Mouse (Mus musculus) thymus, postnatal 0 days (tissue): ENCODE data around the gene Ackr4. TPM values are rescaled to one million over a fixed set of nuclear protein-coding genes. Genes with fewer than 3 reads are reported as not detected.

Source experiments
- DNase-seq: peaks from one replicate; pipeline ENCODE4 v3.0.0-alpha.2; 2015; ENCODE audit warnings: low spot score
- polyA plus RNA-seq: library from polyadenylated mRNA; unstranded; fragments of >200 nt; fragmentation: Nextera tagmentation; extraction: Ambion mirVana; gene quantifications from 2 replicates; pipeline ENCODE4 v1.2.1, GENCODE M21; 2015

Ackr4 gene
- polyA plus RNA-seq, 1 experiment from 2014 or later = 26.5 TPM

DNA sequence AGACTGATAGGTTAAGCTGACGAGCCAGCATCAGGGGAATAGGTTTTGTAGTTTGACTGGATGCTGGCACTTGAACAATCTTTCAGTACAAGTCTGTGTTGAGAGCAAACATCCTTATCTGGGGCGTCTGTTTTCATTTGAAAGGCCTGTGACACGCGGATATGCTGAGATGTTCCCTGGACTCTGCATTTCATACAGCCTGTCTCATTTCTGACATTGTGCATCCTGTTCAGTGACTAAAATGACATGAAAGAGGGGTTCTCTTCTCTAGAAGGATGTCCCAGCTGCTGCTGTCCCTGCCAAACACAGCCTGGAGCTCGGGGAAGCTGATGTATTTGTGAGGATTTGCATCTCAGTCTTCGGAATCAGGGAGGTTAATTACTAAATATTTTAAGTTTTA lies 19.3 kb downstream of the Ackr4 start:
- DNase-seq = no peak

- no peak for DNase-seq
Measured at GRCm38 (mm10) chr9:104106930-104107329, 19.8 kb downstream of the Ackr4 start.

DNA sequence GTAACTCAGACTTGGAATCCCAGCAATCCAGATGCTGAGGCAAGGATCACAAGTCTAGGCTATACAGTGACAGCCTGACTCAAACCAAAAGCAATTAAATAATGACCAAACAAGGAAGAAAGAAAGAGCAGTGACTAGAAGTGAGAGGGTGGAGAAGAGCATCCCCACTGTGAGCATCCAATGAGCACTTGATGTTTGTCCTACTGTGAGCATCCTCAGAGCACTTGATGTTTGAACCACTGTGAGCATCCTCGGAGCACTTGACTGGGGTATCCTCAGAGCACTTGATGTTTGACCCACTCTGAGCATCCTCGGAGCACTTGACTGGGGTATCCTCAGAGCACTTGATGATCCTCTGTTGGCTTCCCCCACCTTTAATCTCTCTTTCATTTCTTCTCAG lies 21.7 kb downstream of the Ackr4 start:
- no peak for DNase-seq

GRCm38 (mm10) chr9:104102901-104103300 lies 23.8 kb downstream of the Ackr4 start:
- DNase-seq = no peak

DNA sequence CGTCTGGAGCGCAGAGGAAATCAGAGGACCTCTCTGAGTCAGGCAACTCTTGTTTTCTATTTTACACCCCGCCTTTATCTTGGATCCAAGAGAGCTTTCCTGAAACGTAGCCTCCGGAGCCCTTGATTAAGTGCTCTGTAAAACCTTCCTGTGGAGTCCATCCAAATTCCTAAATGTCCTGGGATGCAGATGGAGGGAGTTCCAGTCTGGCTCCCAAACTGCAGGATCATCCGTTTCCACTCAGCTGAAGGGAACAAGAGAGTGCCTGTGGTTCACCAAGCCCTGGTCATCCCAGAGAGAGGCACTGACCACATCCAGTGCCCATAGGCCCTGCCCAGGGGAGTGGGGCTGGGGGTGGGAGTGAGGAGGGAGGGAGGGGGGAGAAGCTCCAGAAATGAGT lies 24.4 kb downstream of the Ackr4 start:
- no peak for DNase-seq

DNA sequence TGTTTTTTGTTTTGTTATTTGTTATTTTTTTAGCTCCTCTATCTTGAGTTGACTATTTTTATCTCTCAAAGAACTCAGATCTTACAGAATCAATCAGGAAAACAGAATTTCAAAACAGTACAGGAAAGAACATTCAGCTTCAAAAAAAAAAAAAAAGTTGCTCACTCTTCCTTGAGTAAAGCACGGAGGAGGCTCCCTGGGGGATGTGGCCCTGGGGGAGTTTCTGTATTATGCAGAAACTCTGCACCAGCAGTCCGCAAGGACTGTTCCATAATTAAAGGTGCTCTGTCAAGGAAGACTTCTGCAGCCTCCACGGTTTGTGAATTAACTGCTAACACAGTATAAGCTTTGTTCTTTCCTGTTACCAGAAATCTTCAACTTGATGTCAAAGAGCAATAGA lies 25.3 kb downstream of the Ackr4 start:
- DNase-seq = no peak

DNA sequence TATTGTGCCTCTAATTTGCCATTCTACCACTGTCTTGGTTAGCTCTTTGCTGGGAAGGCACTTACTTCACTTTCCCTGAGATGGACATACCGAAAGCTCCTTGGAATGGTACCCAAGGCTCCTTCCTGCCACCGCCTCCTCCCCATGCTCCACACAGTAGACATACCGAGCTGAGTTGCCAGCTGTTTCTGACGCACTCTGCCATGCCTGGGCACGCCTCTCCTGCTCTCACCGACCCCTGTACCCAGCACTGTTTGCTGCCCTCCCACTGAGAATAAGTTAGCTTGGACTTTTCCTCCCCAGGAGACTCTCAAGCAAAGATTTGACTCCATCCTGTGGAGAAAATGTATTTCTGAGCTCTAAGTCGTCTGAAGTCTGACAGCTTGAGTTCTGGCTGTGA lies 25.9 kb downstream of the Ackr4 start:
- DNase-seq = no peak

DNA sequence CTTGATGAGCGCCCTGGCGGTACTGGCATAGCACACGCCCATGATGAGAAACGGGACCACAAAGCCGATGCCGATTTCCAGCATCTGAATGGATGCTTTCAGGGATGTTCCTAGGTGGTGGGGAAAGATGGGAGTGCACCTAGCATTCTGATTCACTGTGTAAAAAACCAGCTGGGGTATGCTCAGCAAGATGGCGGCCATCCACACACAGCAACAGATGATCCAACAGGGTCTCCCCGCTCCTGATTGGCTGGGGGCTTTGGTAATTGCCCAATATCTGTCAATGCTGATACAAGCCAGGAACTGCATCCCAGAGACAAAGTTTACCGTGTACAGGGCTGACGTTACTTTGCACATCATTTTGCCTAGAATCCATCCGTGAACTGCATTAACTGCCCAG lies 27.7 kb downstream of the Ackr4 start:
- DNase-seq = no peak

- no peak for DNase-seq
Measured at GRCm38 (mm10) chr9:104098256-104098655, 28.5 kb downstream of the Ackr4 start.

DNA sequence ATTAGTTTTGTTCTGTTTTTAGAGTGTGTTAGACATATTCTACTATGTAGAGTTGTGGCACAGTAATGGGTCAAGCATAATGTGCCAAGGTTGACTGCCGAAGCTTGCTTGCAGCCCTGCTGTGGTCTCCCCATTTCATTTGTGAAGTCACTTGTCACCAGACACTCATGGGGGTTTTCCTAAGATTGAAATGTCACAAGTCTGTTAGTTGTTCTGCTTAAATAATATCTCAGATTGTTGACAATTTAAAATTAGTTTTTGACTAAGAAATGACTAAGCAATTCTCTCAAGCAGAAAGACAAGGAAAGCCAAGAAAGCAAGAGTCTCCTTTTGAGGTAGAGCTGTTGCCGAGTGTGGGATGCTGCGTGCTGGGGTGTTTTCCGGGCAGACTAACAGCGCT lies 33.8 kb downstream of the Ackr4 start:
- DNase-seq = no peak

- no peak for DNase-seq
Measured at GRCm38 (mm10) chr9:104088555-104088954, 38.2 kb downstream of the Ackr4 start.

DNA sequence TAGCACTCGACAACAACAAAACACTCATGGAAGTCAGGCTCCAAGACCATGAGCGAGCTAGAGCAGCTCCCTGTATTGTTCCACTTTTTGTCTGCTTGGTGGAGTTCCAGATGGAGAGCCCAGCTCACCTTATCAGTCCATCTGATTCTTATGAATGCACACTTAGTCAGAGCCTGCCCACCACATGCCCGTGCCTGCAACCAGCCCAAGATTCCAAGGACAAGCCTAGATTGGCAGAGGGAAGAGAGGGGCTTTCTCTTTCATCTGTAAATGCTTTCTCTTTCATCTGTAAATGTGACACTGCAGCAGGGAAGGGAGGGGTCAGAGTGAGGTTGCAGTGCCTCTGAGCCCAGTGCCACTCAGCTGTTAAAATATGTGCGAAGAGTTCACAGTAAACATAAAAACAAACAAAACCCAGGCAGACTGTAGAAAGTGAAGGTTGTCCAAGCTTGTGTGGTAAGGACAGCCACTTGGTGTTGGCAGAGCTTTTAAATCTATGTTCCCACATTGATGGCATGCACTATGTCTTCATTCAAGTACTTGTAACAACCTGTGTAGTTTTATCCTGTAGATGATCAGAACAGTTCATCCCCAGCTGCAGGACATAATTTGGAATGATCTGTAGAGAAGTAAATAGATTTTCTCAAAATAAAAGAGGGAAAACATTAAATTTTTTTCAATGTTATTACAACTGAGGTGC lies 40.9 kb downstream of the Ackr4 start:
- no peak for DNase-seq

DNA sequence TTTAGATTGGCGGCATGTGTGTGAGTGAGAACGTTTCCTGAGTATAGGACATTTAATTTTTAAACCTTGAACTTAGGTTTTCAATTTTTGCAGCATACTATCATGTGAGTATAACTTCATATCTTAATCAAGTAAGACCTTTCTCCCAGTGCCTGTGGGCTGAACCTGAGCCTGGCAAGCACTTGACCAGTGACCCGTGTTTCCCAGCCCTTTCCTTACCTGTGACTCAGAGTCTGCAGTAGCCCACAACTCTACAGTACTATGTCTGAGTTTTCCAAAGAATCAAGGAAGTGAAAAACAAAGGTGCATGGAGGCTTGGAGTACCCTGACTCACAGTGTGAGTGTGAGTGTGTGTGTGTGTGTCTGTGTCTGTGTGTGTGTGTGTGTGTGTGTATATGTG lies 46.7 kb downstream of the Ackr4 start:
- DNase-seq = no peak

GRCm38 (mm10) chr9:104079379-104079778 lies 47.4 kb downstream of the Ackr4 start:
- peak; percentile 61 for DNase-seq

DNA sequence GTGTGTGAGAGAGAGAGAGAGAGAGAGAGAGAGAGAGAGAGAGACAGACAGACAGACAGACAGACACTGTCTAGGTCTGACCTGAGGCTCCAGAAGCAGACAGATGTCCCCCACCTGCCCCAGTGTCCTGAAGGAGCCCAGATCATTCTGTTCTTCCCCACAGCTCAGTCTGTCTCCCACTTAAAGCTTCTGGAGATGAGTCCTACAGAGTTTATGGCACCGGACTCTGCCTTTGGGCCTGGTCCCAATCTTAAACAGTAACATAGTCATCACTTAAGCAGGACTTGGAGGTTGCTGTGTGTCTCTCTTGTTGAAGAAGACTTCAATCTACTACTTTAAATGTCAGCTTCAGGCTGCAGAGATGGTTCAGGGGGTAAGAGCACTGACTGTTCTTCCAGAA lies 48.0 kb downstream of the Ackr4 start:
- DNase-seq = no peak

DNA sequence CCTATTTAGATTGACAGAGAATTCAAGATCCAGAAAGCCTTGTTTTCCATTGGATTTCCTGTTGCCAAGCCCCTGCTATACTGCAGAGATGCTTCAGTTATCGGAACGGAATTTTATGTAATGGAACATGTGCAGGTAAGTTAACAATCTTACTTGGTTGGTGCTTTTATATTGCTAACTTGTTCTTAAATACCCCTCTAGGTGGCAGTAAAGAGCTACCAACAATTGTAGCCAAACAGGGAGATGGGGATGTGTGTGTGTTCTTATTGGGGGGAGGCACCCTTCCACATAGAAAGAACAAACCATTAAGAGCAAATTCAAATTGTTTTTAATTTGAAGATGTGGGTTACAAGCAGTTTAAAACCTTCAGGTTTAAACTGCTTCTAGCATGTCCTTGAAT lies 50.9 kb downstream of the Ackr4 start:
- peak; percentile 41 for DNase-seq

- DNase-seq = no peak
Measured at GRCm38 (mm10) chr9:104070863-104071604, 55.7 kb downstream of the Ackr4 start.

DNA sequence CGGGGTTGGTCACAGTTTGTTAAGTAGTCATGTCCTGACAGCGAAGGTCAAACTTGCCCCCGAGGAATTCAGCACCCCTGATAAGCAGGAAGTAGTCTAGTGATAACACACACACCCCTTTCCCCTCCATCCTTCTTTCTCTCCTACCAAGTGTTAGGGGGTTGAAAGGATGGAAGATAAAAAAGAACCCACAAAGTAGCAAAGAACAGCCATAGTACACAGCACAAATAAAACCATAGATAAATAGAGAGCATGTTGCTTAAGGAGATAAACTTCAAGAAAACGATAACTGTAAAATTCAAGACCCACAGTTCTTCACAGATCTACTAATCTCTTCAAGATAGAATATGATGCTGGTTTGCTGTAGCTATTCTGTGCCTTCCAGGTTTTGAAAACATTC lies 56.5 kb downstream of the Ackr4 start:
- no peak for DNase-seq

DNA sequence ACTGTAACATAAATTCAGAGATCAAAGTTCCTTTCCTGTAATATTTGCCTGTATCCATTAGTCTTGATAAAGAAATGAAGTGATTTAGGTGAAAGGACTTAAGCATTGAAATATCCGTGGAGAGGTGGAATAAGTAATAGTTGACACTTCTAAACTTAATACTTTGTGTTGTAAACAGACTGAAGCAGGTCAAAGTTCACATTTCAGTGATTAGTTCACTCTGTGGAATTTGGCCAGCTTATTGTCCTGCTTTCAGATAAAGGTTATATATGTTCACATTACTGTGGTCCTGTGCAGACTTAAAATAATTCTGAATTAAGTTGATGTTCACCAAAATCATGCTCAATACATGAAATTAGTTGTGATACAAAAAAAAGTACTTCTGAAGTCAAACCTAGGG lies 62.2 kb downstream of the Ackr4 start:
- no peak for DNase-seq

- DNase-seq = peak; percentile 90
Measured at GRCm38 (mm10) chr9:104063244-104063961, 63.3 kb downstream of the Ackr4 start, which contains the start of gene Acad11. Acad11 (plus strand) TSS chr9:104063377.

GRCm38 (mm10) chr9:104062430-104063243 lies 64.1 kb downstream of the Ackr4 start, which contains the start of gene Uba5:
Uba5 (minus strand) TSS chr9:104063134.
- DNase-seq = no peak
